Mouse (Mus musculus): ENCODE measurements around the gene Flcn.
"Not testable (repeated sequence)": the region's sequence is repeated elsewhere in the genome, so short reads cannot be mapped to it uniquely, and the experiment has no call there.

Gene Flcn

GRCm38 (mm10) chr11:59809670-59810474 is at the start of gene Flcn:
Gene Flcn (minus strand): TSS chr11:59810016.
- peak; percentile 88 for DNase-seq

GRCm38 (mm10) chr11:59852865-59853264 is 43.0 kb upstream of the Flcn start:
- DNase-seq = no peak

GRCm38 (mm10) chr11:59847891-59848884 is 38.4 kb upstream of the Flcn start:
- DNase-seq = peak; percentile 86

GRCm38 (mm10) chr11:59847131-59847530 is 37.3 kb upstream of the Flcn start:
- DNase-seq = no peak

GRCm38 (mm10) chr11:59846311-59846710 is 36.5 kb upstream of the Flcn start:
- no peak for DNase-seq

GRCm38 (mm10) chr11:59839459-59840126 is 29.8 kb upstream of the Flcn start, which contains the start of gene Cops3:
Gene Cops3 (minus strand): TSS chr11:59839838.
- peak; percentile 95 for DNase-seq

- peak; percentile 93 for DNase-seq
These were observed 29.2 kb upstream of the Flcn start, which contains the start of gene Nt5m for GRCm38 (mm10) chr11:59839008-59839458. Gene Nt5m (plus strand): TSS chr11:59839447.

GRCm38 (mm10) chr11:59838426-59838825 is 28.6 kb upstream of the Flcn start:
- DNase-seq = no peak

- not testable (repeated sequence) for DNase-seq
These were observed 28.0 kb upstream of the Flcn start for GRCm38 (mm10) chr11:59837789-59838188.

GRCm38 (mm10) chr11:59821625-59822024 is 11.8 kb upstream of the Flcn start:
- no peak for DNase-seq

GRCm38 (mm10) chr11:59817916-59818315 is 8.1 kb upstream of the Flcn start:
- no peak for DNase-seq

- DNase-seq = no peak
These were observed 5.8 kb upstream of the Flcn start for GRCm38 (mm10) chr11:59815482-59816065.

- no peak for DNase-seq
These were observed 5.1 kb upstream of the Flcn start for GRCm38 (mm10) chr11:59814936-59815335.

GRCm38 (mm10) chr11:59814311-59814710 is 4.5 kb upstream of the Flcn start:
- DNase-seq = no peak

GRCm38 (mm10) chr11:59813276-59813675 is 3.5 kb upstream of the Flcn start:
- DNase-seq = no peak

- DNase-seq = no peak
These were observed 1.4 kb upstream of the Flcn start for GRCm38 (mm10) chr11:59811211-59811610.

GRCm38 (mm10) chr11:59810480-59811158 is 803 bp upstream of the Flcn start:
- no peak for DNase-seq

- no peak for DNase-seq
These were observed 646 bp downstream of the Flcn start for GRCm38 (mm10) chr11:59809071-59809669.

GRCm38 (mm10) chr11:59808170-59808960 is 1.5 kb downstream of the Flcn start:
- DNase-seq = no peak

- no peak for DNase-seq
These were observed 4.2 kb downstream of the Flcn start for GRCm38 (mm10) chr11:59805656-59806055.

Data from right cerebral cortex, postnatal 25 days (tissue).